Mouse (Mus musculus) C2C12 (cell line): ENCODE data around the gene Traf5.
A peak's percentile ranks its signal among the peaks of the same experiment; 100 is the strongest.

Experiments
- CEBPB ChIP-seq: IDR thresholded peaks from one replicate; pipeline ENCODE4 v1.6.1; 2011; ENCODE audit warnings: low read depth, mild to moderate bottlenecking, control low read depth, moderate library complexity
- CTCF ChIP-seq: IDR thresholded peaks from one replicate; pipeline ENCODE4 v1.5.1; 2011; ENCODE audit not compliant: control insufficient read depth, insufficient read depth, insufficient read length
- FOSL1 ChIP-seq: IDR thresholded peaks from one replicate; pipeline ENCODE4 v1.8.0; 2011; ENCODE audit warnings: mild to moderate bottlenecking, low read length; ENCODE audit not compliant: poor library complexity, insufficient read depth, severe bottlenecking
- MYOG ChIP-seq: IDR thresholded peaks from one replicate; pipeline ENCODE4 v1.6.1; 2011; ENCODE audit not compliant: control insufficient read depth, insufficient read length; ENCODE audit errors: extremely low read depth
- USF1 ChIP-seq: IDR thresholded peaks from one replicate; pipeline ENCODE4 v1.6.1; 2011; ENCODE audit warnings: low read depth, mild to moderate bottlenecking, control low read depth, moderate library complexity

DNA sequence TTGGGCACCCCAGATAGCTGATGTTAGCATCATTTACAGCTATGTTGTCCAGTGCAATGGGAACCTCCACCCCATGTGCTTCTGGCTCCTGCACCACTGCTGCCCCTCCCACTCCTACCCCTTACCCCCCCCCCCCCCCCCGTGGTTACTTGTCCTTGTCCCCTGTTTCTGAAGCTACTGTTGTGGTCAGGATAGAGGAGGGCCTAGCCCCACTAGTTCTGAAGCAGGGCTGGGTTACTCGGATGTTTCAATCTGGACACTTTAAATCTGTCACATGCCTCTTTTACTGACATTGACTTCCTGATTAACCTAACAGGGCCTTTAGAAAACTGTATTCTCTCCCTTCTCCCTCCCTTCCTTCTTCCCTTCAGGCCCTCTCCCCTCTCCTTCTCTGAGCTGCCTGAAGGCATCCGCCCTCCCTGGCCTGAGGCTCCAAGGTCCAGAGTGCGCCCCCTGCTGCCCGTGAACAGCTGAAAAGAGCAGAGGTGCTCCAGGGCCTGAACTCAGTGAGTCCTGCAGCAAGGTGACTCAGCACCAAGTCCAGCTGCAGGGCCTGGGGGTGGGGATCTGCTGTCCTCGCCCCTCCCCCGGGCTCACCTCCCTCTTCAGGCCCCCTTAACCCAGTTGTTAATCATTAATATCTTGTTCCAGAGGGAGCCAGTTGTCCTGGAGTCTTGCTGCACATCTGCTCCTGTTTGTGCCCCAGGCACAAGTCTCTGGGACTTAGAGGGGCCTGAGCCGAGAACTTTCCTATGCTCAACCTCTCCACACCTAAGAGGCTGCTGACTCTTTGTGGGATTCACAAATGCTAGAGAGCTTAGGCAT lies 128.2 kb downstream of the Traf5 start:
- peak; percentile 94 for TF ChIP-seq CTCF
- TF ChIP-seq CEBPB, result no peak
- no peak for TF ChIP-seq MYOG
- no peak for TF ChIP-seq FOSL1
- no peak for TF ChIP-seq USF1
